Mouse (Mus musculus): ENCODE results near the gene Arid3c.
"Not testable (repeated sequence)": the region's sequence is repeated elsewhere in the genome, so short reads cannot be mapped to it uniquely, and the experiment has no call there.

- TF ChIP-seq POLR2A (IDR thresholded peaks at IDR 0.05; ENCODE audit: borderline replicate concordance, extremely low read depth, insufficient read depth, insufficient read length, poor library complexity, severe bottlenecking); CTCF (IDR thresholded peaks at IDR 0.05; ENCODE audit: borderline replicate concordance, extremely low read depth, insufficient read depth, insufficient read length): not testable (repeated sequence)
Observed at GRCm38 (mm10) chr4:41700224-41700623, 30.7 kb downstream of the Arid3c start.
